Mouse (Mus musculus): ENCODE data around the gene Dok4.
"Not testable (repeated sequence)": the region's sequence is repeated elsewhere in the genome, so short reads cannot be mapped to it uniquely, and the experiment has no call there.

The Dok4 gene

GRCm38 (mm10) chr8:94880742-94881141, 4.6 kb upstream of the Dok4 start:
- no peak for DNase-seq (ENCODE audit: low spot score)

GRCm38 (mm10) chr8:94876820-94877219, 690 bp upstream of the Dok4 start:
- no peak for DNase-seq (ENCODE audit: low spot score)

GRCm38 (mm10) chr8:94875871-94876150, 319 bp downstream of the Dok4 start:
- DNase-seq (ENCODE audit: low spot score): no peak

- DNase-seq (ENCODE audit: low spot score): no peak
Observed at GRCm38 (mm10) chr8:94875096-94875870, 847 bp downstream of the Dok4 start.

- DNase-seq (ENCODE audit: low spot score): peak; percentile 81
Observed at GRCm38 (mm10) chr8:94874358-94874757, 1.8 kb downstream of the Dok4 start.

GRCm38 (mm10) chr8:94872576-94872975, 3.6 kb downstream of the Dok4 start:
- DNase-seq (ENCODE audit: low spot score): no peak

GRCm38 (mm10) chr8:94872156-94872555, 4.0 kb downstream of the Dok4 start:
- no peak for DNase-seq (ENCODE audit: low spot score)

GRCm38 (mm10) chr8:94871108-94871894, 4.8 kb downstream of the Dok4 start:
- no peak for DNase-seq (ENCODE audit: low spot score)

- DNase-seq (ENCODE audit: low spot score): no peak
Observed at GRCm38 (mm10) chr8:94870474-94871107, 5.5 kb downstream of the Dok4 start.

- DNase-seq (ENCODE audit: low spot score): no peak
Observed at GRCm38 (mm10) chr8:94870003-94870402, 6.1 kb downstream of the Dok4 start.

GRCm38 (mm10) chr8:94869146-94869545, 7.0 kb downstream of the Dok4 start:
- DNase-seq (ENCODE audit: low spot score): no peak

GRCm38 (mm10) chr8:94866921-94867320, 9.2 kb downstream of the Dok4 start:
- no peak for DNase-seq (ENCODE audit: low spot score)

GRCm38 (mm10) chr8:94865292-94865691, 10.8 kb downstream of the Dok4 start:
- no peak for DNase-seq (ENCODE audit: low spot score)

- DNase-seq (ENCODE audit: low spot score): no peak
Observed at GRCm38 (mm10) chr8:94863897-94864673, 12.0 kb downstream of the Dok4 start.

GRCm38 (mm10) chr8:94862487-94863220, 13.5 kb downstream of the Dok4 start:
- no peak for DNase-seq (ENCODE audit: low spot score)

- DNase-seq (ENCODE audit: low spot score): no peak
Observed at GRCm38 (mm10) chr8:94861352-94861910, 14.7 kb downstream of the Dok4 start.

GRCm38 (mm10) chr8:94857346-94858173, 18.6 kb downstream of the Dok4 start, which contains the start of gene Polr2c:
Gene Polr2c (plus strand): TSS chr8:94857450.
- DNase-seq (ENCODE audit: low spot score): peak; percentile 84

GRCm38 (mm10) chr8:94857011-94857345, 19.2 kb downstream of the Dok4 start:
- DNase-seq (ENCODE audit: low spot score): no peak

- not testable (repeated sequence) for DNase-seq (ENCODE audit: low spot score)
Observed at GRCm38 (mm10) chr8:94854761-94855160, 21.4 kb downstream of the Dok4 start.

- no peak for DNase-seq (ENCODE audit: low spot score)
Observed at GRCm38 (mm10) chr8:94850049-94850448, 26.1 kb downstream of the Dok4 start.

Measured in c-Kit-positive CD71-positive TER-119-positive erythroid progenitor cells, embryonic 14.5 days (primary cell).